Mouse (Mus musculus): ENCODE results near the gene Crybg2. TPM values are rescaled to one million over a fixed set of nuclear protein-coding genes. Genes with fewer than 3 reads are reported as not detected.
A peak's percentile ranks its signal among the peaks of the same experiment; 100 is the strongest.

Gene Crybg2
- 1 to 10 TPM; 2.9 to 3.5 TPM for total RNA-seq (2021)

DNA sequence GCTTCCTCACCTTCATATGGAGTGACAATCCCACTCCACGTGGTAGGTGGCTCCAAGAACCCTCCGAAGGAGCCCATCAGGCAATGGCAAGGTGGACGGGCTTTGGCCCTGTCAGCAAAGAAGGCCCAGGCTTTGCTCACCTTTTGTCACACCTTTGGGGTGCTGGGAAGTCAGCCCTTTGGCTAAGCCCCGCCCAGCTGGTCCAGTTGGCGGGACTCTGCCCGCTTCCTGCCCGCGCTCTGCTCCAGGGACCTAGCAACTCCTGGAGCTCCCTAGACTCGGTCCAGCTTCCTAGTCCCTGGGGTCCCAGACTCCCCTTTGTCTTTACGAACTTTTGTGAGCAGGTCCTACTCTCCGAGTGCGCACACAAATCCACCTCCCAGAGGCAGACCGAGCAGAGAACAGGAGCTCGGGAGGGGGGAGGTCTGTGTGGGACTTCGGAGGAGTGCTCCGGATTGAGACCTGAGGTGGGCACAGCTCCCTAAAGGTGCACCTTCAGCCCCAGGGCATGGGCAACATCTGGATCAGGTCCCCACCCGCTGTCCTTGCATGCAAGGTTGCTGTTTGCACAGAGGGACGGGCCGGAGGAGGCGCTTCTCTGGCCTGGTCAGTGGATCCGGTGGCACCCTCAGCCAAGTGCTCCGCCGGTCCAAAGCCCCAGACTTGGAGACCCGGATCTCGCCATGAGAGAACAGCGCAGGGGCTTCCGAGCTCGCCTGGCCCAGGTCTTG is at the start of gene Crybg2:
Crybg2 (plus strand) TSS at position 681 of the 731 bp plus-strand sequence.
- intact Hi-C loops (cut with DNase I): no loop called here
- no peak for DNase-seq (ENCODE audit: extremely low spot score in 1 of 2, low spot score in 2 of 2)

DNA sequence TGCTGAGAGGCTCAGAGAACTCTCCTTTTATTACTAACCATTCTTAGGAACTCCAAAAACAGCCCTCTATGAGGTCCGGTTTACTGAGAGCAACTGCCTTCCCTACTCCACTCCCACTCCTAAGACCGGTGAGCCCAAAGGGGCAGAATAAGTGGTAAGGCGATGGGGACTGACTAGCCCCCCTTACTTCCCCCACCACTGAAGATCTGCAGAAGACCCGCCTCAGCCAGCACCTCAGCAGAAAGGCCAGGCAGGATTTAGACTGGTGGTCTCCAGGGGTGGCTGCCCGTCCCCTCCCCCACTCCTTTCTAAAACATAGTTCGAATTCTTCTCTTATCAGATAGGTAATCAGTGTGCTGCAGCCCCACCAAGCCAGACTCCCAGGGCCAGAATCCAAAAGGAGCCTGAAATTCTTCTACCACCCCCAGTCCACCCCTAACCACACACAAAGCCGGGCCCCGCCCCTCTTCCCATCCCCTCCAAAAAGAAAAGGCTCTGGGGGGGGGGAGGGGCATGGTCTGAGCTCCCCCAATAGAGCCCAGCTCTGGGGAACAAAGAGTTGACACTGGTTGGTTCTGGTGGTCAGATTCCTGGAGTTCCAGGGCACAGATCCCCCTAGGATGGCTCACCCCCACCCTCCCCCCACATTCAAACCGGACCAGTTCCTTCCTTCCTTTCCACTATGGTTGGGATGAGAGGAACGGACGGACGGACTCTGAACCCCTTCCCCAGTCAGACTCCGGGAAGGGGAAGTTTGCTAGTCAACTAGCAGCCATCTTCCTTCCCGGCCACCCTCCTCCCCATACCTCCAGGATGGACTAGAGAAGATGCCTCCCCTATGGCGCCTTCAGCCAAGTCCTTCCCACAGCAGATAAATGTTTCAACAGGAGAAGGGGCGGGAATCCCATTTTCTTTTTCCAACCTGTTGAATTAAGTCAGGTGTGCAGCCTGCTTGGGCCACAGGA is 48.9 kb upstream of the Crybg2 start:
- intact Hi-C loops (cut with DNase I): no loop called here

DNA sequence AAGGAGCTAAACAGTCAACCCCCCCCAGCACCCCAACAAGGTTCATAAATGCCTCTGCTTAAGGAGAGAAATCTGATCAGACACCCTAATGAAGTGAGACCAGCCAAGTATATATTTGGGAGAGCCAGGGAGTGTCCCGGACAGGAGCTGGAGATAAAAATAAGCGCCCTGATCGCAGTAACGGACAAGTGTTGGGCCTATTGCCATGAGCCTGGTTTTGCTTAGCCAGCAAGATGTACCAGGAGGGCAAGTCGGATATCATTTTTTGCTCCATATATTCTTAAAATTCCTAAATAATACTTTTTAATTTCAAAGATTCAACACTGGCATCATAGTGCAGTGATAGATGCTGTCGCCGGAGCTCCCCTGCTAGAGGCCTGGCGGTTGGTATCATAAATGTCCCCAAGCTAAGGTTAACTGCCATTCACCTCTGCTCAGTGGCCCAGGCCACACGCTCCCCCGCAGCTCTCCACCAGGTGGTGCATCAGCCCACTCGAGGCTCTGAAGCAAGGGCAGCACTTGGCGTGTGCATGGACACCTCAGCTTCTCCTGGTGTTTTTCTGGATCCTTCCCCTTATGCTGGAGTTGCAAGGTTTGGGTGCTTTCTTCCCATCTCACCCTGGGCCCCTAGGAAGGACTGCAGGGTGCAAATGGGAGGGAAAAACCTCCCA is 47.6 kb upstream of the Crybg2 start:
- intact Hi-C loops (cut with DNase I): no loop called here
- DNase-seq (ENCODE audit: extremely low spot score in 1 of 2, low spot score in 2 of 2): no peak

More for the DNA sequence above, 48.9 kb upstream of the Crybg2 start:
- no peak for DNase-seq (ENCODE audit: extremely low spot score in 1 of 2, low spot score in 2 of 2)

DNA sequence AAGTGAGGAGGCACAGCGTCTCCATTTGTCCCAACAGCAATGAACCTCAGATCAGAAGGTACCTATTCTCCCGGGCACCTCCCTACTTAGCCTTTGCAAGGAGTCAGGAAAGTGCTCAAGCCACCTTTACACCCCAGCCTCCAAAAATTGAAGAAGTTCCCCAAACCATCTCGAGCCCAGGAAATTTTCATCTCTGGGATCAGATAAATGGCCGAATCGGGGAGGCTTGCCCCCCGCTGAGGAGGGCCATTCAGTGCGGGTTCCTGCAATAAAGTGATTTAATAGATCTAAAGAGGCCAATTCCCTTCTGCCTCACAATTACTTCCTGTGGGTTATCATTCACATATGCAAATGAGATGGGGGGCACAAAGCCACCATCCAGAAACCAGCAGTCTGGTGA is 44.4 kb upstream of the Crybg2 start:
- no peak for DNase-seq (ENCODE audit: extremely low spot score in 1 of 2, low spot score in 2 of 2)
- intact Hi-C loops (cut with DNase I): no loop called here

DNA sequence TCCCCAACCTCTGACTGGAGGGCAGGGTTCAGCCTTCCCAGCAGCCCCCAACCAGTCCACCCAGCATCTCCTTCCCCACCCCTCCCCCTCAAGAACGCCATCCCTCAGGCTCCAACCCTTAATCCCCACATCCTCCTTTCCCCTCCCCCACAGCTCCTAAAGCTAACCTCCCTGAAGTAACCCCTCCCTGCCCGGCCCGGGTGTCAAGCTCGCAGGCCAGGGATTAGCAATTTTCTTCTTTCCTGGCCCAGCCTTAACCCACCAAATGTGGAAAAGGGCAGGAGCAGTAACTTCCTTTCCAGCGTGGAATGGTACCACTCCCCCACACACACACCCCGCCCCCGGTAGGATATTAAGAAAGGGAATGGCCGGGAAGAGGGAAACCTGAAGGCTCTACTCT is 43.8 kb upstream of the Crybg2 start:
- intact Hi-C loops (cut with DNase I): no loop called here
- DNase-seq (ENCODE audit: extremely low spot score in 1 of 2, low spot score in 2 of 2): no peak

DNA sequence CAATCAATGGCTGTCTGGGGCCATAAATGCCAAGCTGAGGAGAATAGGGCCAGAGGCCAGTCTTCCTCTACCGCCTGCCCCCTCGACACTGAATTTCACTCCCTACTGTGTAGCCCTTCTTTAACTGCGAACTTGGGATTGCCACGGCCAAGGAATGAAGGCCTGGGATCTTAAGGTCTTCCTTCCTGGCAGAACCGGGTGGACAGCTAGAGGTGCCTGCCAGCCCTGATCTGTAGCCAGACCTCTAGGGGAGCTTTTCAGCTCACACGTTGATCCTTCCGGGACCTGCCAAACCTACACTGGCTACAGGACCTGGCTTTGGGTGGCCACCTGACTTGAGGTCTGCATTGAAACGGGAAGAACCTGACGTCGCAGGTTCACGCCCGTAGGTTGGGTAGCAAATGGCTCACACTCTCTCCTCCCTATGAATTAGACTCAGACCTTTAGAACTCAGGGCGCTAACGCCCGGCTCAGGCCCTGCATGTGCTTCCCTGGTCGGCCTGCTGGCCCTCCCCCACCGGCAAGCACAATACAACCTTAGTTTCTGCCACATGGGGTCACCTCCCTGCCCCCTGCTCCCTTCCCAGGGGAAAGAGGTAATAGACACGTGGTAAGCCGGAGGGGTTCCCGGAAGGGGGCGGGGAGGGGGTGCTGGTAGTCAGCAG is 43.3 kb upstream of the Crybg2 start:
- intact Hi-C loops (cut with DNase I): no loop called here
- DNase-seq (ENCODE audit: extremely low spot score in 1 of 2, low spot score in 2 of 2): no peak

DNA sequence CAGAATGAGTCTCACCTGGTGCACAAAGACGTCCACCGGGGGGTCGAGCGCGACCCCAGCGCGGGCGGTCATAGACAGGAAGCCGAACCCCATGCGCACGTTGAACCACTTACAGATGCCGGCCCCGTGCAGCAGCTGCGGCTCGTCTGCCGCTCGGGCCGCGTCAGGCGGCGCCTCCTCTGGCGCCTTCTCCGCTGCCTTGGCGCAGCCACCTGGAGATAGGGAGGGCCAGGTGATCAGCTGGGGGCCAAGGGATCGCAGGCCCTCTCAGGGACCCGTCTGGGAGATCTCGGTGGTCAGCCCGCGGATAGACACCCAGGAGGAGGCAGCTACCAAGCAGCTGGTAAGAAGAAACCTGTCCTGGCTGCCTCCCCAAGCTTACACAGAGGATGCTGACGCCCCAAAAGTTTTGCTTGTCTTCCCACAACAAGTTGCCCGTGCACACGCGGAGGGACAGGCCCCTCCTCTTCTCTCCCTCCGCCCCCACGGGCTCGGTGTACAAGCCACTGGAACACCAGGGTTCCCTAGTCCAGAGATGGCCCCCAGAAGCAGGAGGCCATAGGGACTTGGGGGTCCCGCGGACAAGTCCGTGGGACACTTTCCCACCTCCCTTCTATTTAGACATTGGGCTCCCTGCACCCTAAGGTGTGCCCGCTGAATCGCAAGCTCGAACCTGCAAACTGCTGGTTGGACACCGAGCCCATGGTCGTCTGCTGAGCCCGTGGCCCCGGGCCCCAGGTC is 42.4 kb upstream of the Crybg2 start:
- no peak for DNase-seq (ENCODE audit: extremely low spot score in 1 of 2, low spot score in 2 of 2)
- intact Hi-C loops (cut with DNase I): no loop called here

DNA sequence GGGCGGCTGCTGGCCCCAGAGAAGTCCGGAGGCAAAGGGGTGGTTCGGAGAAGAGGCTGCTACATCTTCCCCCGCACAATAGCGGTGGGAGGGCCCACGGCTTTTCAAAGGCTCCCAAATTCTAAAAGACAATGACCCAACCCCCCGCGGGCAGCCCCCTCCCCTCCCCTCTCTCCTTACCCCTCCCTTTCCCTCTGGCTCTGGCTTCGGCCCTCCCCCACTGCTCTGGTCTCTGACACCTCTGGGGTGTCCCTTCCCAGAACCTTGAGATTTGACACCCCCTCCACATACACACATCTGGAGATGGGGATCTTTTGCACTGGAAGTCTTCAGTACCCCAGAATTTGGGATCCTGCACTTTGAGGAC is 41.9 kb upstream of the Crybg2 start, which contains the start of gene Lin28a:
Lin28a (minus strand) TSS at position 63 of the 367 bp plus-strand sequence.
- intact Hi-C loops (cut with DNase I): no loop called here

DNA sequence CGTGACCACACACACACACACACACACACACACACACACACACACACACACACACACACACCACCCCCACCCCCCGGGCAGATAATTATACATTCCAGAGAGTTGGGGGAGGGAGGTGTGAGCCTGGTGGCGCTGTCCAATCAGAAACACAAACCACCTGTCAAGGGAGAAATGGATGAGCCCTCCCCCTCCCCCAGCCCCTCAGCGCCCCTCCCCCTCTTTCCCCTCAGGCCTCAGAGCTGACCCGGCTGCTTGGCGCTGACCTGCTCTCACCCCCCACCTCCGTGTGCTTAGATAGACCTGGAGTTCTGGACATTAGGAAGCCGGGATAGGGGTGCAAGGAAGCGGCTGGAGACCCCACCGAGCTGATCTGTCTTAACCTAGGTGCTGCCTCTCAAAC is 41.4 kb upstream of the Crybg2 start:
- intact Hi-C loops (cut with DNase I): no loop called here
- no peak for DNase-seq (ENCODE audit: extremely low spot score in 1 of 2, low spot score in 2 of 2)

More for the DNA sequence above, 41.9 kb upstream of the Crybg2 start, which contains the start of gene Lin28a:
- DNase-seq (ENCODE audit: extremely low spot score in 1 of 2, low spot score in 2 of 2): no peak

DNA sequence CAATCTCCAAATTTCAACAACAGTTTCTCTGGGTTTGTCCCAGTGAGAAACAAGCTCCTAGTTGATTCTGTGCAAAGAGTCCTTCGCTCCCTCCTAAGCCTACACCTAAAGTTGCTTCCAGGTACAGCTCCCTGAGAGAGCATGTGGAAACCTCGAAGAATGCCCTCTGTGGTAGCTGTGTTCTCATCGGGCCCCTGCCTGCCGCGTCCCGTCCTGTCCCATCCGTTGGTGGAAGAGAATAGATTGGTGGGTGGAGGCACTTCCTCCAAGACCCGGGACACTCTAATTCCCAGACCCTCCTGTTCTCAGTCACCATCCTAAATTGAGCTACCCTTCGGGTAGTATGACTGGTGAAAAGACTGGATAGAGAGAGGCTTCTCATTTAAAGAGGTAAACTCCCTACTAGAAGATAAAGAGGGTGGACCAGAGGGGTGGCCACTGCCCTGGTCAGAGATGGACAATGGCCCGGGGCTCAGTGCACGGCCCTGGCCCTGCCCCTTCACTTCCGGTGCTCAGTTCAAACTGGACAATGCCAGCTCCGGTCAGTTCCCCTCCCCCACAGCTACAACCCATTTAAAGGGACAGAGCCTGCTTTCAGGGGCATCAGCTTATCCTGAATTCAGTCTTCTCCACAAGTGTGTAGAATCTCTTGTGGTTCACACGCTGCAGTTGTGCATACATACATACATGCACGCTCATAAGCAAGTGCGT is 40.8 kb upstream of the Crybg2 start:
- intact Hi-C loops (cut with DNase I): no loop called here
- DNase-seq (ENCODE audit: extremely low spot score in 1 of 2, low spot score in 2 of 2): no peak

DNA sequence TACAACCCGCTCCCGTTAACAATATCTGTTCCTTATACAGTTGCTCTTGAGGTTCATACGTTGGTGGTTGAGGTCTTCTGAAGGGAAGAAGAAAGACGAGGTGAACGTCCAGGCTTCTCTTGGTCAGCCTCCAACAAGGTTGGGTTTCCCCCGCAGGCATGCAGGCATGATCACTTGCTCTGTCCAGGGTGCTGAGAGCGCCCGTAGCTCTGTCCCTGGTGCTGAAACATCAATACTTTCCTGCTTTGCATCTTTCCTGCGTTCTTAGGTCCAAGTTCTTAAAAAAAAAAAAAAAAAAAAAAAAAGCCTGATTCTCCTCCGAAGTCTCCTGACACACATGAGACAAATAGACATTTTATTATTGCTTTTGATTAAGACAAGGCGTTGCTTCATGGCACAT is 40.0 kb upstream of the Crybg2 start:
- peak in 1 of 2 experiments; percentile 50 for DNase-seq (ENCODE audit: extremely low spot score in 1 of 2, low spot score in 2 of 2)
- intact Hi-C loops (cut with DNase I): no loop called here

DNA sequence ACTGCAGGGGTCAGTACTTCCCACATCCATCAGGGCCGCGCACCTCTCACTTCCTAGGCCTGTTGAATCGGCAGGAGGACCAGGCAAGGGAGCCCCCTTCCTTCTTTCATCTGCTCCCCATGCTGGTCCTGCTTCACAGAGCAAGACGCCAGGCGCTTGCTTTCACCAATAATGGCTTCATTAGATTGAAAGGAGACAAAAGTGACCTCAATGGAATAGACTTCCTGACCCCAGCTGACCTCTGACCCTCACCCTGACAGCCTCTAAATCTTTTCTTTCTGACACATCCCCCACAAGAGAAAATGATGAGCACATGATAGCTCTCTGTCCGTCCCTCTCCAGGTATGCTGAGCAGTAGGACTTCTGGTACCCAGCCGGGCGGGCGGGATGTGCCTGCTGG is 34.8 kb upstream of the Crybg2 start:
- intact Hi-C loops (cut with DNase I): no loop called here
- DNase-seq (ENCODE audit: extremely low spot score in 1 of 2, low spot score in 2 of 2): no peak

DNA sequence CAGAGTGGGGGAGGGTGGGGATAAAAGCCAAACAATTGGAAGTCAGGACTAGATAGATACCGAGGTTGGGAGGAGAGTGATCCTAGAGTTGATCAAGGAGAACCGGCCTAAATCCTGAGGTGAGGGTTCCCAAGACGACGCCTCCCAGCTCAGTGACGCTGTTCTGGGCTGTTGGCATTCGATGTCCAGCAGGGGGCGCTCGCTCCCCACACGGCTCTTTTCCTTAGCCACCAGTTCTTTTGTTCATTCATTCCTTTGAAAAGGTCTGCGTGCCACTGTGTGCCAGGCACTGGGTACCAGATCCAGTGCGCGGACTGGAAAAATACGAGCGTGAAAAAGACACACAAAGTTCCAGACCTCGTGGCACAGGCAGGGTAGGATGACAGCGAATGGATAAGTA is 24.7 kb upstream of the Crybg2 start:
- intact Hi-C loops (cut with DNase I): loop anchor here (5.0 kb wide), 1 partner anchor 41 kb away; no protein-coding TSS in a partner anchor
- DNase-seq (ENCODE audit: extremely low spot score in 1 of 2, low spot score in 2 of 2): peak; percentile 74 to 79

DNA sequence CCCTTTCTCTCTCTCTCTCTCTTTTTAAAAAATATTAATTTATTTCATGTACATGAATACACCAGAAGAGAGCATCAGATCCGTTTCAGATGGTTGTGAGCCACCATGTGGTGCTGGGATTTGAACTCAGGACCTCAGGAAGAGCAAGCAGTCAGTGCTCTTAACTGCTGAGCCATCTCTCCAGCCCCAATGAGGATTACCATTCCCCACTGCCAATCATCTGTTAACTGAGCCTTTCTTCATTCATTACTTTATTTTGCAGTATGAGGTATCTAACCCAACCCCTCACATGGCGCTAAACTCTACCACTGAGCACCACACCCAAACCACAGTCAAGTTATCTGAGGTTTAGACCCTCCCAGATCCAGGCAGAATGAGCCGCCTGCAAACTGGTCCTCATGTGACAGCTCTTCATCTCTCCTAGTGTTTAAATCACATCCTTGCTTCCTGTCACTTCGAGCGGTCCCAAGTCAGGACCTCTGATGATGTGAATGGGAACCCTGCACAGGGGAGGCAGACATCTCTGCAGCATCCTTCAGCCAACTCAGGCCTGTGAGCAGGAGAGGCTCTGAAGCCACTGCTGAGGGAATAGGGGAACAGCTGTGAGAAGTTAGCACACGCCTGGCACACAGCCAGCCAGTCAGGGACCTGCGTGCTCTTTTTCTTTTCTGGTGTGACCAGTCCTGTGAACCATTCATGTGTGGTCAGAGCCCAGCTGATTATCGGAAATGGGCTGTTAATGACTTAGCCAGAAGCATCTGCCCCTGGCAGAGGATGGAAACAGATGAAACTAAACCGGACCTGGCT is 19.1 kb upstream of the Crybg2 start:
- DNase-seq (ENCODE audit: extremely low spot score in 1 of 2, low spot score in 2 of 2): no peak
- intact Hi-C loops (cut with DNase I): no loop called here

DNA sequence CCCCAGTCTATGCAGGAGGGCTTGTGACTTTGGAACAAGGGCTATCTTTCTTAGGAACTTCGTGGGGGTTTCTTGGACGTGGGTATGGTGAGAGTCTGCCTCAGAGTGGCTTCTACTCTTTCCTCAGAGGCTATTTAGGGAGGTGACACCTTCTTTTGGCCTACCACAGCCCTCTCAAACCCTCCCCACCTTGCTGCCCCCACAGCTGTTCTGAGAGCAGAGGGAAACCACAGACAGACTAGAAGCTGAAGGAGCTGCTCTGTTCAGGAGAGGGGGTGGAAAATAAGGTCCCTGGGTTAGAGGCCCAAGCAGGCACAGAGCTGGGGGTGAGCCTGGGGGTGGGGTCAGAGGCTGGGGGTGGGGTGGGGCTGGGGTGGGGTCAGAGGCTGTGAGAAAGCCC is 17.6 kb upstream of the Crybg2 start:
- no peak for DNase-seq (ENCODE audit: extremely low spot score in 1 of 2, low spot score in 2 of 2)
- intact Hi-C loops (cut with DNase I): no loop called here

DNA sequence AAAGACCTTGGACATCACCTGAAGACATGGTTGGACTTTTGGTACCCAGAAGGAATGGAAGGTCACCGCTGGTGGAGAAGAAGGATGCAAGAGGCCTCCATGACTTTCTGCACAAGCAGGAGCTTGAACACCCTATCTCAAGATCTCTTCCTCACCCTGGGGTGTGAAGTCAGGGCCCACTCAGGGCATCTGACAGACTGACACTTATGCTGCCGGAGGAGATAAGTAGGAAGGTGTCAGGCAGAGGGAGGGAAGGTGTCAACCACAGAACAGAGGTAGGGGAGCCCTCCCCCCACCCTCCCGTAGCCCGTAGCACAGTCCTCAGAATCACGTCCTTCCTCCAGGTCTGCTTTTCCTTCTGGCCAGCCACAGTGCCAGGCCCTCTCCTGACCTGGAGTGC is 13.0 kb upstream of the Crybg2 start:
- DNase-seq (ENCODE audit: extremely low spot score in 1 of 2, low spot score in 2 of 2): no peak
- intact Hi-C loops (cut with DNase I): no loop called here

DNA sequence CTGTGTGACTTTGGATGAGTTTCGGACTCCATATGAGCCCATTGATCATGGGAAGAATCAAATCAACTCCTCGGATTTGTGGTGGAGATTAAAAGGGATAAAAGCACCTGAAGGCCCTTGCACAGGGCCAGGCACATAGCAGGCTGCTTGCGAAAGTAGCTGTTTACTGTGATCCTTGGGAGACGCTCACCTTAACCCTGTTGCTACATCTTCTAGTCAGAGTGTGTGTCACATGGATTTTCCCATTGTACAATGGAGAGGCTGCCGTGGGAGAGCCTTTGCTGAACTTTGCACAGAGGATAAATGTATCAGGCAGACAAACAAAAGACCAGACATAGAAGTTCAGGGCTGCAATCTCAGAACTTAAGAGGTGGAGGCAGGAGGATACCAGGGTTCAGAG is 8.7 kb upstream of the Crybg2 start:
- intact Hi-C loops (cut with DNase I): no loop called here
- DNase-seq (ENCODE audit: extremely low spot score in 1 of 2, low spot score in 2 of 2): no peak
